Mouse (Mus musculus): ENCODE results near the gene Atg9b.
A peak's percentile ranks its signal among the peaks of the same experiment; 100 is the strongest.
"Not testable (repeated sequence)": the region's sequence is repeated elsewhere in the genome, so short reads cannot be mapped to it uniquely, and the experiment has no call there.

The Atg9b gene

DNA sequence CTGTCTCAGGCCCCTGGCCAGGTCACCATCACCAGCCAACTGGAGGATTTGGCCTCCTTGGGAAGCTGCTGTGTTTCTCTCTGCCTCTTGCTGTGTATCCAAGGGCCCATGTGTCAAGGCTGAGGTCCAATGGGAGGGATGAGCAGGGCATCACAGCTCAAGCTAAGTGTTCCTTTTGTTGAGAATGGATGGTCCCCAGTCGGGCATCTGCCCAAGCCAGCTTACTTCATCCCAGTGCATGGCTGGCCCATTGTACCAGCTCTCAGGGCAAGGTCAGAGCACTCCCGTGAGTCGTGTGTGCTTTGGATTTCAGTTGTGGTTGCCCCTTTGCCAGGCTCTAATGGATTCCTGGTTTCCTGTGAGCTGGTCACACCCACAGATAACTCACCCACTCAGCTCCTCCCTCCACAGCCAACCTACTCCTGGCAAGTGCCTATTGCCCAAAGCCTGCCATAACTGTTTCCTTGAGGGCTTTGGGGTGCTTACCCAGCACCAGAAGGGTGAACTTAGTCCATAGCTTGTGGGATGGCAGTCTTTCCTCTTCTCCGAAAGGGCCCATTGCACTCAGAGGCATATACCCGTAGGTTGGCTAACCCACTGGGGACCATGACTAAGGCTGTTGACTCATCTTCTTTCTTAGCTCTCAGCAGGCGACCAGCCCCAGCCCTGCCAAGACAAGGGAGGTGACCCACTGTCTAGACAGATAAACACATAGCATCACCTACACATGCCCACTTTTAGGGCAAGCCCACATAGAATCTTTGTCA lies 12.8 kb upstream of the Atg9b start:
- DNase-seq, result no peak

DNA sequence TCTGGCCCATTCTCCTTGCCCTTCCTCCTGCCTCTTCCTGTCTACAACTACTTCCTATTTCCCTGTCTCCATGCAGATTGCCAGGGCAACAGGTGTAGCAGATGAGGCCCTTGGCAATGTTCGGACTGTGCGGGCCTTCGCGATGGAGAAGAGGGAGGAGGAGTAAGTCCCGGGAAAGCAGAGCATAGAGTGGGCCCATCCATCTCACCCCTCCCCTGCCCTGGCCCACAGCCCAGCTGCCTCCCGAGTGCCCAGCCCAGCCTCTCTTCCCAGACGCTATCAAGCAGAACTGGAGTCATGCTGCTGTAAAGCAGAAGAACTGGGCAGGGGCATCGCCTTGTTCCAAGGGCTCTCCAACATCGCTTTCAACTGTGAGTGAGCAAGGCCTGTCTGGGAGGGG lies 10.0 kb upstream of the Atg9b start:
- DNase-seq, result no peak

DNA sequence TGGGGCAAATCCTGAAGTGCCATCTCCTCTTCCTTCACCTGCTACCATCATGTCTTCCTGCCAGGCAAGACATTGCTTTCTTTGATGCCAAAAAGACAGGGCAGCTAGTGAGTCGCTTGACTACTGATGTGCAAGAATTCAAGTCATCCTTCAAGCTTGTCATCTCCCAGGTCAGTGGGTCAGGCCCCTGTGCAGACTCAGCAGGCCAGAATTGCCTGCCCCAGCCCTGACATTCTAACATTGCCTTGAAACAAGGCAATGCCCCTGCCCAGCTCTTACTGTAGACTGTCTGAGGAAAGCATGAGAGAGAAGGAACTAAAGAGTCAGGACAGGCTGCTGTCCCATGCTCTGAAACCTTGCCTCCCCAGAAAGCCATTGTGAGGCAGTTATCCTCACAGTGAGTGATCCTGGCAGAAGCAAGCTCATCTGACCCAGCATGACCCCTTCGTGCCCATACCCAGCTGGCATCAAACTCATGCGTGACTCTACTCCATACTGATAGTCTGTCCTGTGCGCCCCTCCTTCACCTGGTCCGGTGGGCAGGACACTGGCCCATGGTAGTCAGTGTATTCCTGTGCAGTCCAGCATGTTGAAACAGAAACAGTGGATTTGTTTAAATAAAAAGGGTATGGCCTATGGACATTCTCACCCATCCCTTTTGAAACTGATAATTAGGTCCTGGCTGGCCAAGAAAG lies 9.1 kb upstream of the Atg9b start:
- no peak for DNase-seq

DNA sequence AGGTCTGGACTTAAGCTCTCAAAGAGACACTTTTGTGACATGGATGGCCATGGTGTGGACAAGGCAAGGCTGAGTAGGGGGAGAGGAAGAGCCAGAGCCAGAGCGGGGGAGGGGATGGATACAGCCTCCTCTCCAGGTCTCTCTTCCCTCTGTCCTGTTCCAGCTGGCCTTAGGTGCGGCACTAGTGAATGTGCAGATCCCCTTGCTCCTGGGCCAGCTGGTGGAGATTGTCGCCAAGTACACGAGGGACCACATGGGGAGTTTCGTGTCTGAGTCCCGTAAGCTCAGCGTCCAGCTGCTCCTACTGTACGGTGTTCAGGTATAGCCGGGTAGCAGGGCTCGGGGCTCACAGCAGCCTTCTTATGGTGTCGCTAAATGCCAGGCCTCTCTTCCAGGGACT lies 8.4 kb upstream of the Atg9b start:
- no peak for DNase-seq

DNA sequence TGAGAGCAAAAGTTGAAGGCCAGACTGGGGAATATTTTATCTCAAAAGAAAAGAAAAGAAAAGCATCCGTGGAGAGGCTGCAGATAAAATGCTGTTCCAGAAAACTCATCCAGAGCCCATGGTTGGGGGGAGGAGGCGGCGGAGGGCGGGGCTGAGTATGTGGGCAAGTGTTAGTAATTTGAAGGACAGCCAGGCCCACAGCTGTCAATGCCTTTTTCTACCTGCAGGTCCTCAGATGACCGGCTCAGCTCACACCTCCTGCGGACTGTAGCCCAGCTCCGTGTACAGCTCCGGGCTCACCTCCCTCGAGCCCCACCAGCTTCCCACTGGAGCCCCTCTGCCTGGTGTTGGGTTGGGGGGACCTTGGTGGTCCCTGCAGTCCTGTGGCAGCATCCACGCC lies 7.7 kb upstream of the Atg9b start:
- DNase-seq, result no peak

DNA sequence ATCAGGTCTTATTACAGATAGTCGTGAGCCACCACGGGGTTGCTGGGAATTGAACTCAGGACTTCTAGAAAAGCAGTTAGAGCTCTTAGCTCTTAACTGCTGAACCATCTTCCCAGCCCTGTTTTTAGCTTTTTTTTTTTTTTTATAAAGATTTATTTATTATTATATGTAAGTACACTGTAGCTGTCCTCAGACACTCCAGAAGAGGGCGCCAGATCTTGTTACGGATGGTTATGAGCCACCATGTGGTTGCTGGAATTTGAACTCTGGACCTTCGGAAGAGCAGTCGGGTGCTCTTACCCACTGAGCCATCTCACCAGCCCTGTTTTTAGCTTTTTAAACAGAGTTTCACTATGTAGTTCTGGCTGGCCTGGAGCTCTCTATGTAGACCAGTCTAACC lies 4.3 kb upstream of the Atg9b start:
- DNase-seq, result not testable (repeated sequence)

DNA sequence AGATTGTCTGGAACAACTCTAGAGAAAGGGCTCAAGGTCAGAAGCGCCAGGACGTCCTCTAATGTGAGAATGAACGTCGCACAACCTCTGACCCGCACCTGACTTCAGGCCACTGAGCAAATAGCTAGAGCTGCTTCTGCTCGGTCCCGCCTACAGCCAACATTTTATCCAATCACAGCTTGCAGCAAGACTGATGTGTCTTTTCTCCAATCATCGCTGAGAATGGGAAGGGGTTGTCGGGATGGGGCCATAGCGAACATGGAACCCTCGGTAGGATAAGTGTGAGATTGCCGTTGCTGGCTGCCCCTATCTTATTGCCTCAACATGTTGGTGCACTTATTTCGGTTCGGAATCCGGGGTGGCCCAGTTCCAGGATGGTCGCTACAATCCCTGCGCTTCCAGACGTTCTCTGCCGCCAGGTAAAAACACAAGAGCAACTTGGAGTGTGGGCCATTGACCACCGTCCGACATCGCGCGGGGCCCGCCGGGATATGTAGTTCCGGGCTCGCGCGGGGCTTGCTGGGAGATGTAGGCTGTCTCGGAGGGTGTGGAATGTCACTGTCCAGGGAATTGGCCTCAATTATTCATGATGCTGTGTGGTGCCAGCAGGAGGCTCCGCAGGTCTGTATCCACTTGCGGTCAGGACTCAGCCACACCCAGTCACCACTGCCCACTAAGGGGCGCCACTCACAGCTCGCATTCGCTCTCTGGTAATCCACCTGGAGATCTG lies 2.4 kb upstream of the Atg9b start:
- peak; percentile 88 for DNase-seq

DNA sequence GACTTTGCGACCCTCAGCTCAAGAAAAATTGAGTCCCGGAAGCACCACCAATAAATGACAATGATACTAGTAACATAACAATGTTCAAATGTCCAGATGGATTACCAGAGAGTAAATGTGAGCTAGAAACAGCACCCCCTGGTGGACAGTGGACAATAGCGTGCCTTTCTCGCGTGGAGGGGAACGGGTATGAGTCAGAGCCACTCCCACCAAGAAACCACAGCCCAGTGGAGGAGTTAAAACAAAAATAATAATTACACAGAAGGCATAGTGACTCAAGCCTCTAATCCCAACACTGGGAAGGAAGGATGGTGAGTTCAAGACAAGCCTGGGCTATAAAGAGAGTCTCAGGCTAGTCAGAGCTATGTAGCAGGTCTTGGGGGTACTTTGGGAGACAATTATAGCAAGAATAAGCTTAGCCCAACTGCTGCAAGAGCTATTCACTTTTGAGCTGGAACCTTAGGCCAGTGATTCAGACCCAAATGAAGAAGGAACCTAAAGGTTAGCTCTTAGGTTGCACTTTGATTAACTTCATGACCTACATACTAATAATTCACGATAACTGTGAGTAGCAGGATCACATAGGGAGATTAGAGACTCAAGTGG lies 1.6 kb upstream of the Atg9b start, which contains the start of gene Abcb8:
TSS of gene Abcb8 (plus strand) at position 272 of the 606 bp plus-strand sequence.
- DNase-seq, result peak; percentile 78

DNA sequence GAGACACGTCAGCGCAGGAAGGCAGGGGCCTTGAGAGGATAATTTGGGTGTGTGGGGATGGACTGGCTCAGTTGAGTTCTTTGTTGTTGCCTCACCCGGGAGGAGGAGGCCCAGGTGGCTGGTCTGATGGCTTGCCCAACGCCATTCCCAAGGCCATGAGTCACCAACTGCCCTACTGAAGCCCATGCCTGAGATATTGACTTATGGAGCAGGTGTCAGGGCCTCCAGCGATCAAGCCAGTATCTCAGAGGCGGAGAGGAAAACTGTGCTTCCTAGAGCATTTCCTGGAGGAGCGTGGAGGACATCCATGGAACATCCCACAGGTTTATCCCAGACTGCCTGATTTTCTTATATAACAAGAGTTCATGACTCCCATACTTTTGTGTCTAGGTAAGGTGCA lies 781 bp upstream of the Atg9b start:
- no peak for DNase-seq

DNA sequence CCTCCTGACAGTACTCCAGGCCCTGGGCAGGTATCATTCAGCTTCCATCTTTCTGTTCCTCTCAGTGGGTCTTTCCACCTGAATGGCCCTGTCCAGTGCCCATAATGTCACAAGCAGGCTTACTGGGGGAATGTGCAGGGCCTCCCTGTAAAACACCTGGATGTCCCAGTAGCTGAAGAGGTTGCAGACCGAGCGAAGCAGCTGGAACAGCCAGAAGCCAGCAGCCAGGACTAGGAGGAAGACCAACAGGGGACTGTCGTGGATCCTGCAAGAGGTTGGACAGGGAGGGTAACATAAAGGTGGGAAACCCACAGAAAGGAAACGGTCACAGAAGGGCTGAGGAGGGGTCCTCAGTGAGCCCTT lies 2.3 kb downstream of the Atg9b start:
- DNase-seq, result no peak

DNA sequence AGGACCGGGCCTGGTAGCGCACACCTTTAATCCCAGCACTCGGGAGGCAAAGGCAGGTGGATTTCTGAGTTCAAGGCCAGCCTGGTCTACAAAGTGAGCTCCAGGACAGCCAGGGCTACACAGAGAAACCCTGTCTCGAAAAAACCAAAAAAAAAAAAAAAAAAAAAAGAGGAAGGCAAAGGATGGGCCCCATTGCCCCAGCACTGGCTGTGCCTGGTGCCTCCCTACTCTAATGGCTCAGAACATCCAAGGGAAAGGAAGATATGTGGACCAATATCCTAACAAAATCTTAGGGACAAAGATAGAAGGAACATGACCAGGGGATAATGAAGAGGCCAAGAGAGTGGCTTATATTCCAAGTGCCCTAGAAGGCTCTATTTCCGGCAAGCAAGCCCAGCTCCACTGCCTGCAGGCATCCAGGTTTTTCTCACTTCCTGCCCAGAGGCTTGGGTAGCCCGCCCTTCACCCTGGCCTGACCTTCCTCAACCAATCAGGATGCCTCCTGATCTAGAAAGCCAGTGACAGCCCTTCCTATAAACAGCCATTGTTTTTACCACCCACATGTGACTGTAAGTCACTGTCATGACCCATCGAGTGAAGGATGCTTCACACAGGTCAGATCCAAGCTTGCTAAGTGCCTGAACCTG lies 2.8 kb downstream of the Atg9b start:
- DNase-seq, result no peak

DNA sequence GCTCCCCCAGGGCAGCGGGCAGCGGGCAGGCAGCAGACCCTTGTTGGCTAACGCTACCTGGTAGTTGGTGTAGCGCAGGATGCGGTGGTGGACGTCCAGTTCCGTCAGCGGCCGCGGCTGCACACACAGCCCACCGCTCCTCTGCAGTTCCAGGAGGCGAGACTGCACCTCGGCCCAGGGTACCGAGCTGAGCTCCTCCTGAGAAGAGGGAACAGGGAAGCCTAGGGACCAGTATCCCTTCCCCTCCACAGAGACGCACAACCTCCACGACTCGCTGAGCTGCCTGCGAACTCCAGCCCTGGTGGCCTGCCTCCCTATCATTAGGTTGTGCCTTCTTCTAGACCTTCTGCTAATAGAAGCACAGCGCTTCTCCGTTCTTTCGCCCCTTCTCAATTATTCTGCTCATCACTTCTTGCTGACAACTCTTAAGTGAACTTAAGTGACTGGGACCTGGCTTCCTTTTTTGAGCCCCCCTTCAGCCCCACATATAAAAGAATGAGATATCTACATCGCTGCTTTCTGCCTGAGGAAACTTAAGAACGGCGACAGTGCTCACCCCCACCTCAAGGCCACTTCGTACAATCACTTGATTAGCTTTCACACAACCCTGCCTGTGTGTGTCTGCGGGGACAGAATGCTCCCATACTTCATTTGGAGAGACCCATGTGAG lies 3.6 kb downstream of the Atg9b start:
- no peak for DNase-seq

DNA sequence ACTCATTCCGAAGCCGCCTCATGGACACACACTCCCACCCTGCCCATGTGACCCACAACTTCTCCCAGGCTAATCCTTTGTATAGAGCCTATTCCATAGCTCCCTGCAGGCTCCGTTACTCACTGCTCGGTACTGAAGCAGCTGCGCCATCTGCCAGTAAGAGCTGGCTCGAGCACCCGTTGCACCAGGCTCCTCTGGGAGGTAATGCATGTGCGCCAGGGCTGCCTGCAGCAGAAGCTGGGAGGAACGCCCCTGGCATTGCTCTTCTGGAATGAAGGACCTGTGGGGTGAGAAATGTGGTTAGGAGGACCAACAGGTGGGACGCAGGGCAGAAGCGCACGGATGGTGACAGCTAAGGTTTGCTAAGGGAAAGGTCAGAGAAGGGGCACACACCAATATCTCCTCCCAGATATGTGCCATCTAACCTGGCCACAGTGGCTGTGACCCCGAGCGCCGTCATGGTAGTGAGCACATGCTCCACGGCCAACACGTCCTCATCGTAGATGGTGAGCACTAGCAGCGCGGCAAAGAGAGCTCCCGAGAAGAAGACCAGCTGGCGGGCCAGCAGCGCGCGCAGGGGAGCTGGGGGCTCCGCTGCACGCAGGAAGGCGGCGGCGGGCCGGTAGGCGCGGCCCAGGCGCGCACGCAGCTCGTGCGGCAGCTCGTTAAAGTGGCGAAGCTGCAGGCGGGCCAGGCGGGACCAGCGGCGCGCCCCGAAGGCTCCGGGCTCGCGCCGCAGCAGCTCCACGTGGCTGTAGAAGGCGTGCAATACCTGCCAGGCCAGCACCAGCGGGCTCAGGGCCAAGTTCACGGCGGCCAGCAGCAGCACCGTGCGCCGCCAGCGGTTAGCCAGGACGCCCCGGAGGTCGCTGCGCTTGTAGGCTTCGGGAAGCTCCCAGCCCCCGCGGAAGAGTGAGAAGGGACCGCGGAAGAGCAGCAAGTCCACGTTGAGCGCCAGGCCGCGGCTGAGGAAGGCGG lies 4.4 kb downstream of the Atg9b start:
- peak; percentile 61 for DNase-seq

DNA sequence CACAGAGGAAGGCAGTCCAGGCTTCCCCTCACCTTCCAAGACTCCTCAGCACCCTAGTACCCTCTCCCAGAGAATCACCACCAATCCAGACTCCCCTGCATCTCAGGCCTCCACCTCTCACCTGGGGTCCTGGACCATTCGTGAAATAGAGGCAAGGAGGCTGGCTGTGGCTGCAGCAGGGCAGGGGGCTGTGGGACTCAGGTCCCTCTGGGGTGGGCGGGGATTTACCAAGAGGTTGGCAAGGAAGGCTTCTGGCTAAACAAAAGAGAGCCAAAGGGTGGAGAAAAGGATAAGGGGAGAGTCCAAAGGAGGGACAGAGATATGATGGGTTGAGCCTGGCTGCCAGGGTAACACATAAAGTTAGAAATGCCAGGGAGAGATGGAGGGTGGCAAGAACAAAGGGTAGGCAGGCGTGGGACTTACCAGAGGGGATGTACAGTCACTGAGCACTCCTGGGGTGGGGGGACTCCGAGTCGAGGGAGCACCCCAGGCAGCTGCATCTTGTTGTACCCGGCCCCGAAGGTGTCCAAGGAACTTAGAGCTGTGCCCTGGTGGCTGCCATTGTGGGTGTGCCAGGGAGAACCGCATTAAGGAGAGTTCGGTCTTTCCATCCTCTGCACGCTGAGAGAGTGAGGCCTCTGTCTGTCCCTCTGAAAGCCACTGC lies 5.9 kb downstream of the Atg9b start:
- DNase-seq, result no peak

DNA sequence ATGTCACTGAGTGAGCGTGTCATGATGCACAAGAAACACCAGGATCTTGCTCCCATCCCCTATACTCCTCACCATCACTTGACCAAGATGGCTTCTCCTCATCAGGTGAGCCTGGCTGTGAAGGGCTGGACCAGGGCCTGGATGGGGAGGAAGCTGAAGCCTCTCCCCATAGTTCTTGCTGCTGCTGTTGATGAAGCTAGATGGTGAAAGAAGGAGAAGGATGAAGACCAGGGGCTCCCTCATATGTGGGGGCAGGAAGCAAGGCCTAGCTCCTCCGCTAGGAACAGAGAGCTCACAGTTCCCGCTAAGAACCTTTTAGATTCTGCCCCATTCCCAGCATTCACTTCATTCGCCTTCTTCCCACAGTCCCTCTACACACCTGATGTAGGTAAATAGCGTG lies 6.6 kb downstream of the Atg9b start:
- no peak for DNase-seq

DNA sequence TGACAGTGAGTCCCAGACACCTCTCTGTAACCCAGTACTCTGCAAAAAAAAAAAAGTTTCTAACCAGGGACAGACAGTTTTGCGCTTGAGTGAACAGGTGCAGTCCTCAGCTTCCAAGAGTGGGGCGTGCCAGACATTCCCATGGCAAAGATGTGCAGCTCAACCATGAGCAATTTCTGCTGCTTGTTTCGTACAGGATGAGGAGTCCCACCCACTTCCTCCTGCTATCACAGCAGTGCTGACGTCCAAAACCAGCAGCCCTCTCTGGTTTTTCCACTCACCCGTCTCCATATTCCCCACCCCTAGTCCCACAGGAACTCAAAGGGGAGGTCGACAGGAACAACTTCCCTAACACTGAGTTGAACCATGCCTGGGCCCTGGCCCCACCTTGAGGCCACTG lies 7.5 kb downstream of the Atg9b start:
- no peak for DNase-seq

DNA sequence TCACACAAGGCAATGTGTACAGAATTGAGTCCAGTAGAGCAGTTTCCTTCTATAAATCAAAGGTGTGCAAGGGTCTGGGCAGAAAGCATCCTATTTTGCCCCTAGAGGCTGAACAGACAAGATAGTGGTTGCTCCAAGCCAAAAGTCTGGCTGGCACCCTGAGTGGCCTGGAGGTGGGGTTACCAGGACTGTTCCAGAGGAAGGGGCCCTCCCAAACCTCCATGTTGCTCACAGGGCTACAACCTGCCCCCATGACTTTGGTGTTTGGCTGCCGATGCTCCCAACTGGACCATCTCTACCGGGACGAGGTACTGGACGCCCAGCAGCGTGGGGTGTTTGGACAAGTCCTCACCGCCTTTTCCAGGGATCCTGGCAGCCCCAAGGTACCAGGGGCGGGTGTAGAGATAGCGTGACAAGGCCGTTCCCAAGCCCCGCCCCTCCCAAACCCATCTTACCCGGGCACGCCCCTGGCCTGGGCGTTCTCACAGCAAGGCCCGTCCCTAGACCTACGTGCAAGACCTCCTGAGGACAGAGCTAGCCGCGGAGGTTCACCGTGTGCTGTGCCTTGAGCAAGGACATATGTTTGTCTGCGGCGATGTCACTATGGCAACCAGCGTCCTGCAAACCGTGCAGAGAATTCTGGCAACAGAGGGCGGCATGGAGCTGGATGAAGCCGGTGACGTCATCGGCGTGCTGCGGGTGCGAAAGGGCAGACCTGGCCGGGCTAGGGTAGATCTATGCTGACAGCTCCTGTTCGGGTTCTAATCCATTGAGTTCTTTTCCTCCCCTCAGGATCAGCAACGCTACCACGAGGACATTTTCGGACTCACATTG lies 8.7 kb downstream of the Atg9b start:
- DNase-seq, result peak; percentile 92

DNA sequence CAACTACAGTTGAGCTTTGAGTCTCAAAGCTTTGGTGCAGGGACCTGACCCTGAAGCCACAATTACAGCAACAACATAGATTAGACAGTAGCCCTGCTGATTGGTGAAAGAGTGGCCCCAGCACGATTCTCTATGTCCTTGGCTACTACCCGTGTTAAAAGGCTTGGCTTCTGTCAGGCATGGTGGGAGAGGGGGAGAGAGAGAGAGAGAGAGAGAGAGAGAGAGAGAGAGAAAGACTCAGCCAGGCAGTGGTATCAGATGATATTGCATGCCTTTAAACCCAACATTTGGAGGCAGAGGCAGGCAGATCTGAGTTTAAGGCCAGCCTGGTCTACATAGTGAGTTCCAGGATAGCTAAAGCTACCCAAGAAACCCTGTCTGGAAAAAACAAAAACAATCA lies 10.0 kb downstream of the Atg9b start:
- no peak for DNase-seq

DNA sequence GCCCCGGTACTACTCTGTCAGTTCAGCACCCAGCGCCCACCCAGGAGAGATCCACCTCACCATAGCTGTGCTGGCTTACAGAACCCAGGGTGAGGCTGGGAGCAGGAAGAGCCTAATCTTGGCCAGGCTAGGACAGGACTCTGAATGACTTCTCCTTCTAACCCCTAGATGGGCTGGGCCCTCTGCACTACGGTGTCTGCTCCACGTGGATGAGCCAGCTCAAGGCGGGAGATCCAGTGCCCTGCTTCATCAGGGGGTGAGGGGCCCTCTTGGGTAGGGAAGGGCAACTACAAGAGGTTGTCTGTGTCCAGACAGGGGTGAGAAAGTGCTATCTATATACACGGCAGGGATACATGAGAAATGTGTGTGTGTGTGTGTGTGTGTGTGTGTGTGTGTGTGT lies 10.5 kb downstream of the Atg9b start:
- no peak for DNase-seq

DNA sequence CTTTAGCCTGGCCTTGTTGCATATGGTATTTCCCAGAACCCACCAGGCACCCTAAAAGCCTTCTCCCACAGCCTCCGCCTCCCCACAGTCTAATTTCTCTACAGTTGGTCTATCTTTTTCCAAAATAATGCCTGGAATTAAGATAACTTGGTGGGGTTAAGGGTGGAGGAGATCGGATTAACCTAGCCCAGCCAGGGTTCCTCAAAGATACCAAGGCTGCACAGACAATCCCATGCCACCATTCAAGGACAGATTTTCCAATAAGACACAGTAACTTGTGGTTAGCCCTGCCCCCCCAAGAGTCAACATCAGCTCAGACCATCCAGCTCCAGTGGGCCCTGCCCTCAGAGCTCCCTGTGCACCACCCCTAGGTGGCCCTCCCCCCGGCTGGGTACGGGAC lies 11.4 kb downstream of the Atg9b start:
- no peak for DNase-seq

Measured in right cerebral cortex, postnatal 4 days (tissue).